Mouse (Mus musculus) left cerebral cortex, postnatal 10 days (tissue): ENCODE measurements around the gene Enox1. TPM values are rescaled to one million over a fixed set of nuclear protein-coding genes. Genes with fewer than 3 reads are reported as not detected.

Source experiments
- DNase-seq, 2 experiments: peaks; one replicate each; pipeline ENCODE4 v3.0.0; 2021 to 2022; ENCODE audit warnings: low spot score in 2 of 2, mixed read lengths in 1 of 2; ENCODE audit errors: extremely low spot score in 1 of 2
- intact Hi-C: fragments of 180-260 bp; cut with DNase I; formaldehyde crosslinking; loops from one replicate; pipeline ENCODE4 v1.15.1; 2025
- total RNA-seq, 2 experiments: library from RNA; stranded (reverse); gene quantifications; 2 replicates each; pipeline ENCODE4 v1.2.3; 2021

Enox1 gene
- total RNA-seq, 2 experiments from 2014 or later = 53.0 to 54.1 TPM

DNA sequence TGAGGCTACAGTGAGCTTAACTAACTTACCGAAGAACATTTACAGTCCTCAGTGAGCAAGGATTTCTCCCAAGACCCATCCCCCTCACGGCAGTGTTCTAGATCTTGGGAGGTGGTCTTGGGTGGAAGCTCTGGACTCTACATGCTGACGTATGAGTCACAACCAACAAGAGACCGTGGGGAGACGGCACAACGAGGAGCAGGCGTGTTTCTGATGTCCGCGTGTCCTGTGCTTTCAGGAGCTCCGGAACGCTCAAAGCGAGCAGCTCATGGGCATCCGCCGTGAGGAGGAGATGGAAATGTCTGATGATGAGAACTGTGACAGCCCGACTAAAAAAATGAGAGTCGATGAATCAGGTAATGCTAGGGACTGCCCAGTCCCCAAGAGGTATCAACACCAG is 458.6 kb downstream of the Enox1 start:
- intact Hi-C loops = no loop called here

DNA sequence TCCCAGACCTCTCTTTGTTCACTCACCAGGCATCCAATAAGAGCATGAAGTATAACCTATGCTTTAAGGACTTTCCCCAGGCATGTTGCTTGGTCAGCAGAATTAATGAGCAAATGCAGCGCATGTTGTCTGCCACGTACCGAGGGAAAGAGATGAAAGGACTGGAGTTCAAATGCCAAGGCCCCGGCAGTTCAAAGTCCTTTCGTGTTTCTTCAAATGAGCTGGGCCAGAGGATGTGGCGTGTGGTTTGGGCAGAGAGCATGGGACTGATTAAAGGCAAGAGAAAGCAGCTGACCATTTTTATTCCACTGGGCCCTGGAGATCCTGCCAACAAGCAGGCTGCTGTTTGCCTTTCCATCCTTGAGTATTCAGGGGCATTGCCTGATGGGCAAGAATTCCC is 460.7 kb downstream of the Enox1 start:
- intact Hi-C loops = no loop called here
- no peak for DNase-seq

More for the DNA sequence above, 458.6 kb downstream of the Enox1 start:
- no peak for DNase-seq

DNA sequence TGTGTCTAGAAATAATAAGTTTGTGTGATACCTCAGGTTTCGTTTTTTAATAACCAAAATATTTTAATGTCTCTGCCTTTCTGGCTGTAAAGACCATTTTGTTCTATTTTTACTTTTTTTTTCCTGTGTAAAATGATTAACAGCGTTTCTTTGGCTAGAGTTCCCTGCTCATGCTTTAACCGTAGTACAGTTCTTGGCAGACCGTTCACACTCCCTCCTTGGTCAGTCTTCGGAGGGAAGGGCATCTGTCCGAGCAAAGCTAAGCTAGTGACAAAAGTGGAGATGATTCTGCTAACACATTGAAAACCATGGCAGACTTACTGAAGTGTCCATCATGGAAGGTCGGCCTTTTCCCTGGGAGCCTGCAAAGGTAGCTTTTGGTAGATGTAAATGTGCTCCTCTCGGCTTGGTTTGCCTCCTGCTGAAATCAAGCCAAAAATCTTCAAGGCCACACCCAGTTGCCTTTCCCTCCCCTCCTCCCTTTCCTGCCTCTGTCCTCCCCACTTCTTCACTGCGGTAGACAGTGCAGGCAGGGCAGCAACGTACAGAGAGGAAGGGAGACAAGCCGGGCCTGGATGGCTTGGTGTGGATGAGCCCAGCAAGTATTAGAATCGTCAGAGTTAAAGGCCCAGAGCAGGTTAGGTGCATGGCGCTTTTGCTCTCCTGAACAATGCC is 461.7 kb downstream of the Enox1 start:
- DNase-seq = no peak
- intact Hi-C loops = no loop called here

DNA sequence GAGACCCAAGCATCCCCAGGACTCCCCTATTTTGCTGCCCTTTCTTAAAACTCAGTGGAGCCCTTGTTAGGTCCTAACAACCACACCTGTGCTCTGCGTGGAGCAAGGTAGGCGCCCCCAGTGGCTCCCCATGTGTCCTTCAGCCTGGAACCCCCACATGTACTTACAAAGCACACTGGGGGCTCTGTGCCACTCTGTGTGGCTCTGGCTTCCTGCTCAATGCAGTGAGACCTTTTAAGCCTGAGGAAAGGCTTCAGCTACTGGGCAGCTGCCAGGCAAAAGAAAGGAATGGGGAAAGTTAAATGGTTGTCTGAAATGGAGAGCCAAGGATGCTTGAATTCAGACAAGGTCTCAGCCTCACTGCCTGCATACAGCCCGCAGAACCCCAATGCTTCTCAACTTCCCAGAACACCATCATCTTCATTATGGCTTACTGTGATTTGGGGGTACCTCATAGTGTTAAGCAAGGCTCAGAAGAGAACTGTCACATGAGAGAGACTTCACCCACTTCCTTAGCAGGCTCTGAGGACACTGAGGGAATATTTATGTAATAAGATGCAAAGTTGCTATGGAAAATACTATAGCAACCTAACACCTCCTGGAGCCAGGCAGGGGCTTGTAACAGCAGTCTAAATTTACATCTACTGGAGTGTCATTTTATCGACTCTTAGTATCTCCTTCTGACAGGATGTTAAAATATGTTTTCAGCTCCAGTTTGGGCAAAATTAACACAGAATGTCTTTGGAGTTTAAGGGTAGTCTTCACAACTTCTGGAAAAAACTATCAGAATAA is 465.1 kb downstream of the Enox1 start:
- intact Hi-C loops = no loop called here
- peak; percentile 40 to 45 for DNase-seq

DNA sequence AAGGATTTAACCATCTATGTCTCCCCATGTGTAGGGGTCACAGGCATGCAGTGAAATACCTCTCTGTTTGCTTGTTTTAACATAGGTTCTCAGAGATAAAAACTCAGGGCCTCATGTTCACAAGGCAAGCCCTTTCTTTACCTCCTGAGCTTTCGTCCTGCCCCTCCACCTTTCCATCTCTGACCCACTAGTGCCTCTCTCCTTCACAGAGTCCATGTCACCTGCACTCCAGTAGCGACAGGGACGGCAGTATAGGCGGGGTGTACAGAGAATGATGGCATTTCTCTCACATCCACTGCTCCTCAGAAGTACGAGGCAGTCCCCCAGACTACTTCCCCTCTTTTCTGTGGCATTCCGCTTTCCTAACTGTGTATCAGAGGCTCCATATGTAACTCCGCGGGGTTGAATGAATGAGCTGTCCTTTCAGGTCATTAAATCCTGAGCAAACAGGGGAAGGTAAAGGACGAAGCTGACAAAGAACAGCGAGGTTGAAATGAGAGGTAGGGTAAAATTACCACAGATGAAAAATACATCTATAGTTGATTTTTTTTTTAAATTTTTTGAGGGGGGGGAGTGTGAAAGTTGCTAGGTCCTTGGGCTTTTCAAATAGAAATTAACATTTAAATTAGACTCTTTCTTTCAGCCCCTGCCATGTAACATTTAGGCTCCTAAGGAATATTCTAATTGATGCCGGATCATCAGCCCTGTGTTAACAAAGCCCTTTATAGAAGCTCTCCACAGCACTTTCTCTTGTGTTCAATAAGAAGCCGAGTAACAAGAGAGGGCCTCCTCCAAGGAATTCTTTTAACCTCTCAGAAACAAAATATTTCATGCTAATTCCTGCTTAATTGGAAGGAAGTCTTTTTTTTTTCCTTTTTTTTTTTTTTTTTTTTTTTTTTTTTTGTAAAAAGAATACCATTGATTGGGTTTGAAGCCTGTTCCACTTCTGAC is 470.3 kb downstream of the Enox1 start:
- intact Hi-C loops = no loop called here
- no peak for DNase-seq

DNA sequence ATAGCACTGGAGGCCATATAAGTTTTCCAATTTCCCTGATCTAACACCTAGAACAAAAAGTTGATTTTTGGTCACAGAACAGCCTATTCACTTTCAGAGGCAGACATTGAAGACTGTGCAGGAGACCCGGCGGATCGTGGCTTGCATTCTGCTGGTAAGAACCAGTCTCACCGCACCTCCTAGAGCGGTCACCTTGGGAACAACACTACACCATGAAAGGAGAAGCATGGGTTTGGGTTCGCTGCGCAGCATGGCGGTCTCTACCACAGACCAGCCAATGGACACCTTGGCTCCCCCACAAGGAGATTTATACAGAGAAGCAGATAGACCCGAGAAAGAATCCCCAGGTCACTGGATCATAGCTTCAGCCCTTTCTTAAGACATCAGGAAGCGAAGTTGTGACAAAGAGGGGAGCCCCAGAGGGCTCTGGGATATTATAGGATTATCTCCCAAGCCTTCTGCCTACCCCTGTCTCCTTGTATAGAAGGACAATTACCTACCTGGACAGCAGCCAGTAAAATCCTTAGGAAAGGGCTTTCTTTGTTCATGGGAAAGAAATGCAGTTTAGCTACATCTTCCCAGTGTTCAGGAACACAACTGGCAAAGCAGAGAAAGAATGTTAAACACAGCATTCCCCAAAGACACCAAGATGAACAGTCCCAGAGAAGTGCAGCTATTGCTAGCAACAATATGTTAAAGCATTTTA is 476.1 kb downstream of the Enox1 start:
- no peak for DNase-seq
- intact Hi-C loops = no loop called here

DNA sequence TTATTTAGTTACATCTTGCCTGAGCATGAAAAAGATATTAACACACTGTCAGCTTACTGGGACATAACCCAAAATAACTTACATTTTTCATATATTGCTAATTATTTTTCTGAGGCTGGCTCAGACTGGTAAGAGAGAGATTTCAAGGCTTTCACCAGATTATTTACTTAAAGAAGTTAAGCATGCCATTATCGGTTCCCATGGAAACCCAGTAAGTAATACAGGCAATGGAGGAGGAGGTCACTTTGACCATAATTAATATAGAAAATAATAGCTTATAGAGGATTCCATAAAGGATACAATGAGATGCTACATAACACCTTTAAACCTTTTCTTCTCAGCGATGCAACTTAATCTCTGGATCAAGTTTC is 476.6 kb downstream of the Enox1 start:
- intact Hi-C loops = no loop called here
- DNase-seq = no peak

DNA sequence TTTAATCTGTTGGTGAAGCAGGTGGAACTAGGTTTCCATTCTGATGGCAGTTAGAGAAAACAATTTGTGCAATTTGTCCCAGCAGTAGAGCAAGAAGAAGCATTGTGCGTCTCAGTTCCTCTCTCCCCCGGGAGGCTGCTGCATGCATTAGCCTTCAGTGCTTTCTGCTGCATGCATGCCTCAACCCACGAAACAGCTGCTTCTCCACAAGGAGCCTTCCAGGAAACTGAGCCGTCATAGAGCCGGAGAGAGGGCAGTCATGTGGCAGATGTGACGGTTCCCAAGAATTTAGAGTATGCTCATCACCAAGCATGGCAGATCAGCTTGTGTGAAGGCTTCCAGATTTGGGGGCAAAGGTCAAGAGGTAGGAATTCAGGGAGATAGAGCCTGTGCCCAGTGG is 480.4 kb downstream of the Enox1 start:
- intact Hi-C loops = no loop called here
- no peak for DNase-seq

DNA sequence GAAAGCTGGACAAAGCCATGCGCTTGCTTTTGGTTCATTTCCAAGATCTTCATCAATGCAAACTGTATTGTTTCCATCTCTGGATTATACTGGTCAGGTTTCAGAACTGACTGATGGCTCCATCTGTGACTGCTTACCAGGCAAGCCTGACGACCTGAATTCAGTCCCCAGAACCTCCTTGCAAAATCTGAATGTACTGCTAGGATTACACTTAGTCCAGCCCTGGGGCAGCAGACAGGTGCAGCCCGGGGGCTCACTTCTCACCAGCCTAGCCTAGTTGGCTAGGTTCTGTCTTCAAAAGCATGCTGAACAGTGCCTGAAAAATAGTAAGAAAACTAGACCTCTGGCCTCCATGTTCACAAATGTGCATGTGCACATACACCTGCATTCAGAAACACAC is 481.6 kb downstream of the Enox1 start:
- DNase-seq = no peak
- intact Hi-C loops = no loop called here

DNA sequence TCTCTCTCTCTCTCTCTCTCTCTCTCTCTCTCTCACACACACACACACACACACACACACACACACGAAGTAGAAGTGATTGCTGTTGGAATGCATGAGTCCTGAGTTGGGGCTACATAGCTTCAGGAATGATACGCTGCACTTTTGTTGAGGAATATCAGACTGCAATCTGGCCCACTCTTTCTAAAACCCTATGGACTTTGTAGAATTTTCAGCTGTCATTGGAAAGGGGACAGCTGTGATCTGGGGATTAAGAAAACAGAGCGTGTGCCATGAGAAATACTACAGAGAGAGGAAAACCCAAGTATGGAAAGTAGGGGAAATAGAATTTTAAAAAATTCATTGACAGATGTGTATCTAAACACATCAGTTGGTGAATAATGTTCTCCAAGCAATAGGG is 482.1 kb downstream of the Enox1 start:
- intact Hi-C loops = no loop called here
- DNase-seq = no peak

DNA sequence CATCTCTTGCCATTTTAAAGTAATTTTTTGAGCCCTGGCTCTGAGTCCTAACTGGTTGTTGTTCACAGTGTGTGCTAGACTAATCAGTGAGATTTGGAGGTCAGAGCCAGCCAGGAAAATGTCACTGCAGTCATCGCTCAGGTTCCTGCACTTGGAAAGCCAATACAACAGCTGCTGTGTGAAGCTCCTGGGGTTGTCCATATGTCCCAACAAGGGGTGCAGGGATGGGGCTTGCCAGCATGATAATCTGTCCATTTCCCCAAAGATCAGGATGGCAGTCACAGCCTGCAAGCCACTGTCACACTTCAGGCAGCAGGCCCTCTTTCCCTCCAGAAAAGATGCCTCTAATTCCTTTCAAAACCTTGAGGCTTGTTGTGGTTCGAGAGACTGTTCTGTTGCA is 483.0 kb downstream of the Enox1 start:
- DNase-seq = no peak
- intact Hi-C loops = no loop called here

DNA sequence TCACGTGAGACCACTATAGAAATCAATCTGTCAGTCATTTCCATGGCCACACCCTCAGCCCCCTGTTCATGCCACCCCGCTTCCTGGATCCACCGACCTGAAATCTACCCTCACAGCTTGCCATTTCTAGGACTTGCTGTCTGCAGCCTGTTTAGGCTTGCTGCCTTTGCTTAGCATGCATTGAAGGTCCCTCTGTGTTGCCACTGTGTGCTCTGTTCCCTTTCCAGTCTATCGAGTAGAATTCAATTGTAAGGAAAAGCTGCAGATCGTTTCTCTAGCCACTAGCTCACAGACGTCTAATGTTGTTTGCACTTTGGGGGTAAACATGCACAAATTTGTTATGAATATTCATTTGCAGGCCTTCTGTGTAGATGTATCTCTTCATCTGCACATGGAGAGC is 485.8 kb downstream of the Enox1 start:
- intact Hi-C loops = loop anchor here (10.0 kb wide), 1 partner anchor 488 kb away; the partner anchor contains the start of gene Enox1
- no peak for DNase-seq

DNA sequence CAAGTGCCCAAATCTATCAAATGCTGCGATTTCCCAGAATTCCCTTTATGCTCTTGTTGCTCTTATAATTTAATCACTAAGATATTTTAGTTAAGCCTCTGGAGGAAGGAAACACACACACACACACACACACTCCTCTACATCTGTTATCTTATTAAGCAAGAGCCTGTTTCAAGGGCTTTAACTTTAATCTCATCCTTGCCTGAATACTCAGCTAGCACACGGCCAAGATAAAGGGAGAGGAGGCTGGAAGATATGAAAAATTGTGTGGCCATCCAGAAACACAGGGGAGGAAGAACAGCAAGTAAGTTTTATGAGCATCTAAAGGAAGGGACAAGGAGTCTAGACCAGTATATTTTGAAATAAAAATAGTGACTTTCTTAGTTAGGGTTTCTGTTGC is 489.6 kb downstream of the Enox1 start:
- DNase-seq = no peak
- intact Hi-C loops = loop anchor here (10.0 kb wide), 1 partner anchor 491 kb away; the partner anchor contains the start of gene Enox1

DNA sequence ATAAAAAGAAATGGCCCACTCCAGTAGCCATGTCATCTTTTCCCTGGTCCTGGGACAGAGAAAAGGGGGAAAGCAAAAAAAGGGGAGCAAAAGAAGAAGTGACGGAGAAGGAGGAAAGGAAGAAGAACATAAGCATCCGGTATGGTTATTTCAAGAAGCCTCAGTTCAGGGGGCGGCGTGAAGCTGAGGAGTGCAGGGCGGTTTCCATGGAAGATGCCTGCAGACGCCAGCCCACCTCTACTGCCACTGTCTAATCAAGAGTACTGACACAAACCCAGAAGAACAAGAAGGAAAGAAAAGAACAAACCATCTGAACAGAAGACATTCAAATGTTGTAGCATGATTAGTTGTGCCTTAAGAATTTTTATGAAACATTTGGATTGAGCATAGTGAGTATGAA is 490.5 kb downstream of the Enox1 start:
- intact Hi-C loops = loop anchor here (10.0 kb wide), 1 partner anchor 492 kb away; the partner anchor contains the start of gene Enox1
- DNase-seq = no peak

DNA sequence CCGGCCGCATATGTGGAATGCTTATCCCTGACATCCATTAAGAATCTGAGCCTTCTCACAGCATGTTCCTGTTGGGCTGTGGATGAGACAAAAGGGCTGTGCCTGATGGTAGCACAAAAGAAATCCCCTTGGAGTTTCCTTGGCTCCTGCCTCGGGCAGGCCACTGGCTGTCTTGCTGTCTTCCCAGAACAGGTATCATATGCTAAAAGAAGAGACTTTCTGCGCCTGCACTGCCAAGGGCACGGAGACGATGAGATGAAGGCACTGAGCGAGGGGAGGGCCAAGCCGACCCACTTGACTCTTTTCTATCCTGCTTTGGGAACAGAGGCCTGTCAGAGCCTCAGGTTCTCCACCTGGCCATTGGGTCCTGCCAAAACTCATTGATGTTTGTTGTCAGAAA is 491.7 kb downstream of the Enox1 start:
- intact Hi-C loops = loop anchor here (10.0 kb wide), 1 partner anchor 494 kb away; the partner anchor contains the start of gene Enox1
- DNase-seq = no peak

DNA sequence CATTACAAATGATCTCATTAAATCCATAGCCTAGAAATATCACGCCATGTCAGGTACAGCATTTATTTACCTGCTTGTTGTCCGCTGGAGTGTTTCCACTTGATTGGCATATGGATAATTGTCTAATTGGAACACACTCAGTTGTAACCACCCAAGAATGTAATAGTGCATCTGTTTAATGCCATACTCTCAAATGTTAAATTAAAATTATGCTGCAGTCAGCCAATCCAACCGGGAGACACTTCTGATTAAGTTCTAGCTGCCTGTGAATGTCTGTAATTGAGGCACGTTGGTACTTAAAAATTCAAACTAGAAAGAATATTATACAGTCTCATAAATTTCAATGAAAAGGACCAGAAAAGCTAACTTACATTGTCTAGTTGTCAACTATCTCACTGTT is 502.2 kb downstream of the Enox1 start:
- DNase-seq = no peak
- intact Hi-C loops = no loop called here

DNA sequence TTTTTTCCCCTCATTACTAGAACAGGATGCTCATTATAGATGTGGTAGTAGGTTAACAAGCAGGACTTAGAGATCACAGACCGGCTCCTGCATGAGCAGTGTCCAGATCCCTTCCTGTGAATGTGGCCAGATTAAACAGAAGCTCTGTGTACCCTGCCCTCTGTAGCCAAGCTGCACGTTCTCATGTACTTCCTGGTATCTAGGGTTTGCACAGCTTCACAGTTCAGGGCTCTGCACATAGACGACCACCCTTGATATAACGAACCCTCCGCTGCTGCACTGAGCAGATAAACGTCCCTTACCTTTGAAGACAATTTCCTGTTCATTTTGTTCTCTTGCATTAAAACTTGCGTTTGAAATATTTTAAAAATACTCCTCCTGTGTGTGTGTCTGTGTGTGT is 505.7 kb downstream of the Enox1 start:
- no peak for DNase-seq
- intact Hi-C loops = no loop called here

DNA sequence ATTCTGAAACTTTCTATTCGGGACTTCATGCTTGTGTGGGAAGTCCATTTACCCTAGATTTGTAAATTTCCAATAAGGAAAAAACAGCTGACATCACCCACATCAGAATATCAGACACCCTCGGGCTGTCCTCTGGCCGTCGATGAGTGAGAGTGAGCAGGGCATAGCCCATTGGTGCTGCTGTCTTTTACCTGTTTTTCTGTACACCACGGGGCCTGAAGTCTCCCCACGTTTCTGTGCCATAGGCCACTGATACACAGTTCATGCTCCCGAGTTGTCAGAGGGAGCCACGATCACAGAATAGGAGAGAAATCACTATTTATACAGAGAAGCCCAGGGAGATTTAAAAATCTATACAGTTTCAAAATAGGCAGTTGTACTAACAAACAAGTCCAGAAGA is 506.4 kb downstream of the Enox1 start:
- intact Hi-C loops = no loop called here

DNA sequence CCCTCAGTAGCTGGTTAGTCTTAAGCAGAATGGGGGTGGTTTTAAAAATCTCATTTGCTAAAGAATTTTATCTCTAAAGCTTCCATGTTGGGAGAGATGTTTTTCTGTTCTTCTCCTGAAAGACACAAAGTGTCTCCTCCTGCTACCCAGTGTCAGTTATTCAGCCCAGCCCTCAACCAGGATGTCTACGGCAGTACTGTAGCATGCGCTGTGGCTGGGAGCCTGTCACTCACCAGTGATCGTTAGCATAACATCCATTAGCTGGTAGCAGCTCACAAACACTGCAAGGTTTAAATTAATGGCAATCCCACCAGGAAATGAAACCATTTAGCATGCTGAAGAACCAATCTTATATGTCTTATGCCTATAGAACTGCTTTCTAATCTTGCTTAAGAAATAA is 511.5 kb downstream of the Enox1 start:
- no peak for DNase-seq
- intact Hi-C loops = no loop called here

More for the DNA sequence above, 506.4 kb downstream of the Enox1 start:
- DNase-seq = no peak
